Mouse (Mus musculus) liver, postnatal 0 days (tissue): ENCODE results near the gene Gm9747. TPM values are rescaled to one million over a fixed set of nuclear protein-coding genes. Genes with fewer than 3 reads are reported as not detected.

Experiments
- ATAC-seq: fragments of 200-750 bp; cut with Nextera tagmentation; 2 replicates; pipeline ENCODE4 v1.8.0; 2017; ENCODE audit warnings: mild to moderate bottlenecking, moderate library complexity
- DNase-seq: peaks from one replicate; pipeline ENCODE4 v3.0.0-alpha.2; 2016
- H3K27ac ChIP-seq: fragments of 300-500 bp; sonication (generic); 2 replicates; pipeline ENCODE4 v1.5.1; 2014; ENCODE audit warnings: antibody characterized with exemption, moderate library complexity, mild to moderate bottlenecking, low read depth
- H3K27me3 ChIP-seq: fragments of 300-500 bp; sonication (generic); 2 replicates; pipeline ENCODE4 v1.6.1; 2014; ENCODE audit warnings: low read length, control low read depth, mixed read lengths; ENCODE audit not compliant: insufficient read depth
- H3K36me3 ChIP-seq: fragments of 300-500 bp; sonication (generic); replicated peaks from 2 replicates; pipeline ENCODE4 v1.6.1; 2014; ENCODE audit warnings: mild to moderate bottlenecking, control low read depth, low read length, moderate library complexity, mixed read lengths; ENCODE audit not compliant: insufficient read depth
- H3K4me1 ChIP-seq: fragments of 300-500 bp; sonication (generic); 2 replicates; pipeline ENCODE4 v1.6.1; 2014; ENCODE audit warnings: antibody characterized with exemption, mild to moderate bottlenecking, control low read depth; ENCODE audit not compliant: insufficient read depth
- H3K4me2 ChIP-seq: fragments of 300-500 bp; sonication (generic); 2 replicates; pipeline ENCODE4 v1.6.1; 2014; ENCODE audit warnings: low read depth, mild to moderate bottlenecking, low read length, moderate library complexity, mixed read lengths
- H3K4me3 ChIP-seq: fragments of 300-500 bp; sonication (generic); 2 replicates; pipeline ENCODE4 v1.5.1; 2014; ENCODE audit warnings: low read depth, low read length
- H3K9ac ChIP-seq: fragments of 300-500 bp; sonication (generic); replicated peaks from 2 replicates; pipeline ENCODE4 v1.6.1; 2014; ENCODE audit warnings: mild to moderate bottlenecking, moderate library complexity
- H3K9me3 ChIP-seq: fragments of 300-500 bp; sonication (generic); 2 replicates; pipeline ENCODE4 v1.6.1; 2016; ENCODE audit warnings: mild to moderate bottlenecking, control low read depth, low read length, mixed read lengths
- CTCF ChIP-seq: sonication (generic); IDR thresholded peaks from 2 replicates; pipeline ENCODE4 v1.5.1; 2016; ENCODE audit warnings: antibody characterized with exemption, low read depth
- EP300 ChIP-seq: IDR thresholded peaks from 2 replicates; pipeline ENCODE4 v1.6.1; 2016; ENCODE audit warnings: antibody characterized with exemption, low read depth, mild to moderate bottlenecking
- WGBS: fragments of 180-500 bp; shearing (Covaris S2); extraction: QIAGEN DNeasy Blood & Tissue Kit; methylation state at CpG from one replicate; pipeline ENCODE4 v1.1.7; 2014; ENCODE audit not compliant: insufficient replicate concordance; 5-methylcytosine and 5-hydroxymethylcytosine counted together
- polyA plus RNA-seq: library from polyadenylated mRNA; unstranded; fragments of >200 nt; fragmentation: Nextera tagmentation; extraction: Ambion mirVana; gene quantifications from 2 replicates; pipeline ENCODE4 v1.2.1, GENCODE M21; 2015

Gm9747 gene
- polyA plus RNA-seq, 1 experiment from 2014 or later: 3.4 TPM

DNA sequence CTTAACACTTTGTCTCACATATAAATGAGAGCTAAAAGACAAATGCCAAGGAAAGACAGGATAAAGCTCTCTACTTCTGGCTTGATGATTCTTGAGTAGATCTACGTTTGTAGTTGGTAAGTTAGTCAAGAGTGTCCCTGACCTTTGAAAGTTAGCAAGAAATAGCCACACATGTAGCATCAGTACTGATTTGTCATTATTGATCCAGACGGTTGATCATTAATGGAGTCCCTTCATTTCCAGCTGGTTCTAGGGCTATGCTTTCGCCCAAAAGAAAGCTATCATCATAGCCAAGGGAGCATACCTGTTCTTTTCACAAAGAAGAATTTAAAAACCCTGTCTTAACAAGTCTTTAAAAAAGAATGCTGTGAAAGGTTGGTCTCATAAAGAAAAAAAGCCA is 1.7 kb downstream of the Gm9747 start:
- no peaks in the 10 kb centered on the region for H3K27me3 ChIP-seq
- no peak for DNase-seq
- peaks cover 11% of the 10 kb centered on the region for H3K4me1 ChIP-seq
- peak overlapping the region; percentile 69 for H3K27ac ChIP-seq
- H3K9ac ChIP-seq: no peak overlapping the region
- ATAC-seq: peak; percentile 84
- H3K36me3 ChIP-seq: no peaks in the 10 kb centered on the region
- WGBS: 44% methylated on average over 3 of the region's 3 CpGs
- H3K4me2 ChIP-seq: no peak overlapping the region
- H3K9me3 ChIP-seq: no peaks in the 10 kb centered on the region
- H3K4me3 ChIP-seq: no peak overlapping the region
- TF ChIP-seq EP300 (peak; percentile 54), CTCF (no peak)

DNA sequence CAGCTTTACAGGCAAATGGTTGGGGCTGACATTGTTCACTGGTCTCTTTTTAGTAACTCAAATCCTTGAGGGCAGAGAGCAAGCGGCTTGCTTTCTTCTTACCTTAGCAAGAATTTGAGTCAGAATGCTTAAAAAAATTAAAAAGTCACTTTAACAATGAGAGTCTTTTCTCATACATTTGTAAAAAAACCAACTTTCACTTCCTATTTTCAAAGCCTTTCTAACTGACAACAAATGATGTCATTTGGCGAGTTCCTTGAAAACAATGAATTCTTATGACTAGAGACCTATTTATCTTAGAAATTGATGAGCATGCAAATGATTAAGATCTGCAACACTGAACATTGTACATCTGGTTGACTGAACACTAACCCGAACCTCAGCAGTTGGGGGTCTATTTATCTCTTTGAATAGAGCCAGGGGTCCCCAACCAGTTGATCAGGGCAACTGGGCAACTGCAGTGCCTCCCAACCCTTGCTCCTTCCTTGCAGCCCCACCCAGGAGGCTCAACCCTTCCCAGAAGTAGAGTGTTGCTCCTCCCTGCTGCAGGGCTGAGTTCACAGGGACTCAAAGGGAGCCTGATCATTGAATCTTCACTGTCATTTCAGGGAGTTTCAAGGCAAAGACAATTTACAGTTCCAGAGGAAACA is 2.7 kb downstream of the Gm9747 start:
- Histone ChIP-seq H3K9ac (no peak overlapping the region), H3K27ac (peak overlapping the region; percentile 69), H3K27me3 (no peaks in the 10 kb centered on the region), H3K36me3 (no peaks in the 10 kb centered on the region), H3K4me2 (no peak overlapping the region), H3K9me3 (no peaks in the 10 kb centered on the region), H3K4me1 (peaks cover 16% of the 10 kb centered on the region), H3K4me3 (no peak overlapping the region)
- 63% methylated on average over 3 of the region's 3 CpGs for WGBS
- DNase-seq (no peak), ATAC-seq (no peak)
- no peak for TF ChIP-seq EP300
- no peak for TF ChIP-seq CTCF

DNA sequence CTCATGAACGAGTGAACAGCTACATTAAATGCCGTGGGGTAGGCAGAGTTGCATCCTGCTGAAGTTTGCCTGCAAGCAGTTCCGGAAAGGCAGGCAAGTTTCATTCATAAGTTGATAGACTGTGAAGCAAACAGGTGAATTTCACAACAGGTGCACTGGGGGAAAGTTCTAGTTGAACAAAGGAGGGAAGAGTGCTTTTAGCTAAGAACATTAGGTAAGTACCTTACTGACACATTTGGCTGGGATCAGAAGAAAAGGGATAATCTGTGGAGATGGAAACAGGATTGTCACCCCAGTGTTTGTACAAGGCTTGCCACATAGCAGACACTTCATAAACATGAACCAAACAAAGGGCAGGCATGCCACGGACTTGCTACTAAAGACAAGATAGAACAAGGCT is 5.3 kb downstream of the Gm9747 start:
- Histone ChIP-seq H3K27me3 (no peaks in the 10 kb centered on the region), H3K36me3 (no peaks in the 10 kb centered on the region), H3K4me2 (no peak overlapping the region), H3K4me3 (no peak overlapping the region), H3K9ac (no peak overlapping the region), H3K9me3 (no peaks in the 10 kb centered on the region), H3K4me1 (peaks cover 16% of the 10 kb centered on the region), H3K27ac (peak overlapping the region; percentile 72)
- DNase-seq (no peak), ATAC-seq (peak; percentile 49; the same call in 1 of the 2 replicates)
- TF ChIP-seq EP300: 0 out of 2 replicates have a peak, but pooled peaks have one; percentile 35
- TF ChIP-seq CTCF: no peak
- 54% methylated on average over 4 of the region's 4 CpGs for WGBS

DNA sequence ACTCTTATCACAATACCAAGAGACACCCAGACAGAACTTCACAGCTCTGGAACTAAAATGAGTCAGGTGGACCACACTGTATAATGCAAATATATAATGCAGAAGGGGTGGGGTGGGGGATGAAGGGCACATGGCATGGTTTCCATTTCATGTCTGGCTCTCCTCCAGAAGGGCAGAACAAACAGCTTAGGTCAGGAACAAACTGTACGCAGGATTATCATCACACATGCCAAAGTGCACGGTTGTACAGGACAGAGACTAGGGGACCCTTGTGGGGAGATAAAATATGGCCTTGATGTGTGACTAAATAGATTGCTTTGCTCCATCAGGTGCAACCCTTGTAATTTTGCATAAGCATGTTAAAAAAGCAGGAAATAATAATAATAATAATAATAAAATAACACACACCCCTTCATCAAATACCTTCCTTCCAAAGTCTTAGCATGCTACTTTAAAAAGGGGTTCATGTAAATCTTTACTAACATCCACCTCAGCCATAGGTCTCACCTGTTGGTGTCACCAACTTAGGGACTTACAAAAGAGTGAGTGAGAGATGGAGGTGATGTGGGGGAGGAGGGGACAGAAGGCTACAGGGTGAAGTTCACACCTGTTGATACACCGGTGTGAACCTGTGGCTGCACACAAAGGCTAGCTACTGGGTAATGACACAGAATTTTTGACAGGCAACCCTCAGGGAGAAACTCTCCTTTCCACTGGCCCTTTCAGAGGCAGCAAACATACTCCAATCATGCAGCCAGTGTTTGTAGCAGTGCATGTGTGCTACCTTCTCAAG is 6.7 kb downstream of the Gm9747 start:
- Histone ChIP-seq H3K36me3 (no peaks in the 10 kb centered on the region), H3K4me2 (no peak overlapping the region), H3K27ac (peak overlapping the region; percentile 72), H3K4me3 (no peak overlapping the region), H3K9ac (no peak overlapping the region), H3K4me1 (peaks cover 16% of the 10 kb centered on the region), H3K27me3 (no peaks in the 10 kb centered on the region), H3K9me3 (no peaks in the 10 kb centered on the region)
- DNase-seq: no peak
- ATAC-seq: peak; percentile 70
- WGBS: 49% methylated on average over 3 of the region's 3 CpGs
- TF ChIP-seq CTCF (no peak), EP300 (0 out of 2 replicates have a peak, but pooled peaks have one; percentile 26)

DNA sequence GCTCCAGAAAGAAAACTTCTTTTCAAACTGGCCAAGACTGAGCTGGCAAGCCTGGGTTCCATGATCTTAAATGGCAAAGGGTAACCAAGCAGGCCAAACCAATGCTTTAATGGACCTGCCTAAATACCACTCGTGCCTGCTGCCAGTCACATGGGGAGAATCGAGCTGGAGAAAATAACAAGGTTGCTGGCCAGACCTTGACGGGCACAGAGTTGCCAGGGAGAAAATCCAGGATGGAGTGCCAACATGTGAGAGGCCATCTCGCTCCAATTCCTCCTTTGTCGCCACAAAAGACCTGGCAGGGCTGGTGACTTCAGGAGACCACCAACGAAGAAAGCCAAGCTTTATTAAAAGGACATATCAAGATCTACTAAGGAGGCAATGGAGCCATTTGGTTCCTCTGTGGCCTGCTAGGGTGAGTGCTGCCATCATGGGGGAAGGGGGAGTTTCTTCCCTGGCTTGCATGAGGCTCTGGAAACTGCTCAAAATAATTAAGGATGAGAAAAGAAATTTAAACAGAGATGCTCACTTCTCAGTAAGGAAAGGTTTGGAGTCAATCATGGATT is 10.4 kb downstream of the Gm9747 start:
- no peak overlapping the region for H3K27ac ChIP-seq
- H3K27me3 ChIP-seq: no peaks in the 10 kb centered on the region
- no peak for DNase-seq
- H3K9ac ChIP-seq: no peak overlapping the region
- WGBS: 69% methylated on average over 6 of the region's 6 CpGs
- no peaks in the 10 kb centered on the region for H3K9me3 ChIP-seq
- no peaks in the 10 kb centered on the region for H3K36me3 ChIP-seq
- peaks cover 8% of the 10 kb centered on the region; the same call in 1 of the 2 replicates for H3K4me1 ChIP-seq
- no peak overlapping the region for H3K4me3 ChIP-seq
- no peak overlapping the region for H3K4me2 ChIP-seq
- no peak for TF ChIP-seq CTCF
- ATAC-seq: no peak

DNA sequence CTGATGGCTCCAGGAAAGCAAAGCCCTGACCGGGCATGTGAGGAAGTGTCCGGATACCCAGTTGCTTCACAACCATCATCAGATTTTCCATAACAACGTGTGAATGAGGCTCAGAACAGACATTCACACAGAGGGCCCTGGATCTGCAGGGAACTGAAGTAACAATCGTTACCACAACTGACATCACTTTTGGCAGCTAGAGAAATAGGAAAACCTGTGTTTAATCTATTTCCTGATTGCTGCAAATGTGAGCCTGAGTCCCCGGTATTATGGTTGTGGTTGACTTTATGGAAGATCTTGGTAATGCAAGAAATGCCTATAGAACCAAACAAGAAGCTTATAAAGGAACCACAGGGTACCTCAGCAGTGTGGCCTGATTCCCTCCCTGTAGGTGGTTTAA is 12.1 kb downstream of the Gm9747 start:
- no peak overlapping the region for H3K9ac ChIP-seq
- no peak for DNase-seq
- ATAC-seq: no peak
- peaks cover 6% of the 10 kb centered on the region; the same call in 1 of the 2 replicates for H3K4me1 ChIP-seq
- no peaks in the 10 kb centered on the region for H3K9me3 ChIP-seq
- H3K4me3 ChIP-seq: no peak overlapping the region
- no peak overlapping the region for H3K4me2 ChIP-seq
- TF ChIP-seq EP300: no peak
- TF ChIP-seq CTCF: no peak
- 63% methylated on average over 5 of the region's 5 CpGs for WGBS
- H3K27ac ChIP-seq: no peak overlapping the region
- no peaks in the 10 kb centered on the region for H3K27me3 ChIP-seq
- no peaks in the 10 kb centered on the region for H3K36me3 ChIP-seq
